Mouse (Mus musculus): Measurements from ENCODE around the gene Map2.

The Map2 gene

DNA sequence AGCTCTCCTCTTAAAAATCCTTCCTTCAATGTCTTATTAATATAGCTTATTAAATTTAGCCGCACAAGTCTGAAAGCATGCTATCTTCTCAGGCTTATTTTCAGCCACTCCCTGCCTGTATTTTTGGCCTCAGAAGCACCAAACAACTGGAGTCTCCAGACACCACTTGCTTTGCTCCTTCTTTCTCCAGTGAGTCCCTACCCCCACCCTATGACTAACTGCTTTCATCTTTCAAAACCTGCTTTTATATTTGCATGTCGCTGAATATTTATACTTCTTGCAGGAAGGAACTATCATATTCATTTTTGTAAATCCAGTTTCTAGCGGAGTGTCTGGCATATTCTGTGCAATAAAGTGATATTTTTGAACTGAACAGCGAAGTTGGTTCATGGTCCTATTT is 21.6 kb downstream of the Map2 start:
- DNase-seq (ENCODE audit: low spot score in 2 of 2): no peak

DNA sequence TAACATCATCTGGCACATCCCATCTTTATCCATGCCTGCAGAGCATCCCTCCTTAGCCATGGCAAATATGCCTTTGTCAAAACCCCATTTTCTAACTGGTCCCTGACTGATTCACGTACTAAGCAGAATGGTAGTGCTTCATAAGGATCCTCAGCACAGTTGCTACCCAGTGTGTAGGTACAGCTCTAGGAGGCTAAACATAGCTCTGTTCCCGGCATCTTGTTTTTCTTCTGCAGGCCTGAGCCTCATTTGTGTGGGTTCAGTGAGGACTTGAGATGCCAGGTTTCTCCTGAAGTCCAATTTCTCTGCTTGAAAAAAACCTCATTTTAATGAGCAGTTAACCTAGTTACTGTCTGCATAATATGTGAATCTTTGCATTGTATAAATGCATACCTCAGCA is 30.4 kb downstream of the Map2 start:
- peak; percentile 38 to 71 for DNase-seq (ENCODE audit: low spot score in 2 of 2)

DNA sequence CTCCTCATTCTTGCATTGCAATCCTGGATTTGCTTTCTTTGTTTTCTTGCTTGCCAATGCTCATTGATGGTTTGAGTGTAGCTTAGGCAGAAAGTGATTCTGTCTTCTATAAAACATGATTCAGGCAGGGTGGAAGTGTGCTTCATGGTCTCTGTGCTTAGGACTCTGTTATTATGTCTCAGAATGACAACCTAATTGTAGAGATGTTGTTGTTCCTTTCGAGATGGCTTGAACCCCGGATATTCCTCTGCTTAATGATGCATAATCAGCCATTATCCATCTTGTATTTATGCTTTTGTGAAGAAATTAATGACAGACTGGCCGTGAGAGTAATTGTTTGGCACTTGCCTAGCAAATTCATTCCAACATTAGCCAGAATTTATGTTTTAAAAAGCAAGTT is 31.8 kb downstream of the Map2 start:
- DNase-seq (ENCODE audit: low spot score in 2 of 2): no peak

DNA sequence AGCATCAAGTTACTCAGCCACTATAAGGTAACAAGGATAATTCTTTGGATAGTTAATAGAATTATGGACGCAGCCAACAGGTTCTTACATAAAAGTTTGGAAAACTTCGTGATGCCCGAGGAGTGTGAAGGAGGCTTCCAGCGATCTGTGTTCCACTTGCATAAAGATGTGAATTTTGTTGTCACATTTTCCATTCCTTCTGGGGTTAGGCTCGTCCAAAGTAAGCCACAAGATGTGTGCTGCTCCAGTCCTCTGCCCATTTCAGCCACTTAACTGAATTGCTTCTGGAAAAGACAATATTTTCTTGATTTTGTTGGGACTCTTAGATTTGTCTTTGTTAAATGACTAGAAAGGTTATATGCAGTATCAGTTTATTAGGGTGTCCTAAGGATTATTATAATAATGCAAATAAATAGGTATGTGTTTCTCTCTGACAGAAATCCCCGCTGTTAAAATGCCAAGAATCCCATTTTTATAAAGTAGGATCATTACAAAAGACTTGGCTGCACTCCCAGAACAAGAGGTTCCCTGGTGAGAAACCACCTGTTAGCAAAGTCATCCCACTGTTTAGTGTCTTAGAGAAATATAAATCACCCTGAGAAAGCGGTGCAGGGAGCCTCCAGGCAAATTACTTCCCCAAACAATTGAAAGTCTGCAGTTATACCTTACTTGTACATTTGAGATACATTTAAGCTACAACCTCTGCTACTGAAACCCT is 36.2 kb downstream of the Map2 start:
- no peak for DNase-seq (ENCODE audit: low spot score in 2 of 2)

DNA sequence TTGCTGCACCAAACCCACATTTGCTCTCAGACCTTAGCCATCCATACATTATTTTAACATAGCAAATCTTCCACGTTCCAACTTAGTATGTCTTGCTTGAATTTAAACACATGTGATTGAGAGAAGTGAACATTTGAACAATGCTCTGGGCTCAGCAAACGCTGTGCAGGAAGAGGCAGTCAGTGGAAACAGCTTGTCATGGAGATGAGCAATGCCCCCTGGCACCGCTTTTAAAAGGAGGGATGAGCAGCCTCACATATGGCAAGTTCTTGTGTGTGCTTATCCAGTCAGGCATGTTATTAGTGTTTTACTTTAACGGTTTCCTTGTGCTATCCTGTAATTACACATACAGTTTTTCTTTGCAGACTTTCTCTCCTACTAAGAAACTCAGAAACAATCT is 46.4 kb downstream of the Map2 start:
- DNase-seq (ENCODE audit: low spot score in 2 of 2): no peak

DNA sequence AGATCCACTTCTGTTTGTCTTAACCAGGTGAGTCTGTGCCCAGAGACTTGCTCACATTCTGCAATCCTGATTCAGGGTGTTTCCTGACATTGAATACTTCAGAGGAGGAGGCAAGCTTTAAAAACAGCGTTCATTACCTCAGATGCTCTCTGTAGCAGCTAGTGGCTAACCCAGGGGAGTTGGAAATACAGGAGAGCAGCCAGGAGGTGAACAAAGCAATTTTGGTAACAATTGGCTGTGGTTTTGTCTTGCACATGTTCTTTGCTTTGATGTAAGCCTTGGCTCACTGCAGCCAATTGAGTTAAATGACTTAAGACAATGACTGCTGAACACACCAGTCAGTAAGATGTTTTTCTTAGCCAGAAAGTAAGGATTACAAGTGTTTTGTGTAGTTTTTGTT is 48.3 kb downstream of the Map2 start:
- DNase-seq (ENCODE audit: low spot score in 2 of 2): no peak

DNA sequence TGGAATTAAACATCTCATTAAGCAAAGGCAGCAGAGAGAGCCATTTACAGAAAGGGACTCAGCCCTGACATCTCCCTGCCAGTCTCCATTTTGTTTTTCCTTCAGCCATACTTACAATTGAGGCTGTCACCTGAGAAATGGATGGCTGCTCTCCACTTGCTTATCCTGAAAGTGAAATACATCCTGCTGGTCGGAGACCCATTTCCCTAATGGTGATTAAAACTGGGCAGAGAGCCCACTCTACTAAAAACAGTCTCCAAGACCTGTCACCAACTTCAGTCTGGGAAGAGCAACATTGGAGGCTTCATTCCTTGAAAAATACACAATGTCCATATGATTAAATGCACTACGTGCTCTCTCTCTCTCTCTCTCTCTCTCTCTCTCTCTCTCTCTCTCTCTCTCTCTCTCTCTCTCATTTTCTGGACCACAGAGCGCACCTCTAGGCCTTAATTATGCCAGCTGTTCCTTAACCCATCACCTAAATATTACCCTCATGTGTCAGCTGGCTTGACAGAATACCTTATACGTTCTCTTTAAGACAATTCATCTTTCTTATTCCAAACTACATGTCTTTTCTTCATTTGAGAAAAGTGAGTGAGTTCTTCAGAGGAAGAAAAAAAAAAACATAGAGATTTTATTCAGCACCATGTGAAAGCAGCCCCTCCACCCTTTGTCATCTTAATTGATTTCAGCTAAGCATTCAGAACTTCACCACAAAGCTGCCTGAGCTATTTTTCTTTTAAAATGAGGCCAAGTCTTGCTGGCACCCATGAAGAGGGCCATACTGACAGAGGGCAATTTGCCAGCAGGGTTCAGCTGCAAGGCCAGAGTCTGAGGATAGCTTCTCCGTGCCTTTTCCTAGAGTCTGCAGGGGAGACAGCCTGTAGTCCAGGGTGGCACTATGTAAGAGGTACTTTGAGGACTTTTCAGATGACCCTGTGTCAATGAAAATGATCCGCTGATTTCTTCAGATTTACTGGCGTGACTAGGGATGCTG is 51.6 kb downstream of the Map2 start:
- DNase-seq (ENCODE audit: low spot score in 2 of 2): no peak

DNA sequence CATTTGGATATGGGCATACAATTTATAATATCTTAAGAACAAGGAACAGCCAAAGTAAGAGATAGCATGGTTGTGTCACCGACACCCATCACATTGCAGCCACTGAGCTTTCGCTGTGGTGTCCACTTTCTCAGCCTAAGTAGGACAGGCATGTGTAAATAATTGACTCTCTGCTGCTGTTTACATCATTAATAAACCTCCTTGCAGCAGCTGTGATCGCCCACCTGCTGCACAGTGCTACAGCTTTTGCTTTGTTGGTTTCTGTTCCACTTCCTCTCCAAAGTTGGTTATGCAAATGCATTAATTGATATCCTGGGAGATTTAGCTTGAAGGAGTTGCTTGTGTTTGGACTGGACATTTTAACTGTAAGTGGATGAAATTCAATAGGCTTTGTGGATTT is 53.1 kb downstream of the Map2 start:
- no peak for DNase-seq (ENCODE audit: low spot score in 2 of 2)

DNA sequence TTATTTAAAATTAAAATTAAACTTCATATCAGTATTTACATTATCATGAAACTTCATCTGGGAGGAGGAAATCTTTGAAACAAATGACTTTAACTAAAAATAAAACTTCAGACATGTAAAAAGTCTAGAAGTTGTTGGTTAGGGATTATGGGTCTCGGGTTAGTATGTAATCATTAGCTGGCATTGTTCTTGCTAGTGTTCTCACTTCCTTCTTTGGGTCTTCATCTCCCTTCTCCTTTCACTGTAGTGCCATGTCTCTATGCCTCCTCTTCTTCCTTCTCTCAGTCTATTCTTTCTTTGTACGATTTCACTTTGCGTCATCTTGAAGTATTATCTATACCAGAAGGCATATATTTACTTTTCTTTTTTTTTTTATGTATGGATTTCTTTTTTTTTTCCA is 55.3 kb downstream of the Map2 start:
- DNase-seq (ENCODE audit: low spot score in 2 of 2): no peak

DNA sequence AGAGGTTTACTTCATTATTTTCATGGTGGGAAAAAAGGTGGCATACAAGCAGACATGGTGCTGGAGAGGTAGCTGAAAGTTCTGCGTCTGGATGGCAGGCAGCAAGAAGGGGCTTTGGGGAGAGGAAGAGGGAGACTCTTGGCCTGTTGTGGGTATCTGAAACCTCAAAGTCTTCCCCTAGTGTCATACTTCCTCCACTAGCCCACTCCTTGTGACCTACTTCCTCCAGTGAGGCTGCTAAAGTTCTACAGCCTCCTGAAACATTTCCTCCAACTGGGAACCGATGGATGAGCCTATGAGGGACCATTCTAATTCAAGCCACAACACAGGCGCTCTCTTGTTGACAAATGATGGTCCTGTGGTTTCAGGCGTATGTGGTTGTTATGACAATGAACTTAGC is 56.9 kb downstream of the Map2 start:
- DNase-seq (ENCODE audit: low spot score in 2 of 2): no peak

DNA sequence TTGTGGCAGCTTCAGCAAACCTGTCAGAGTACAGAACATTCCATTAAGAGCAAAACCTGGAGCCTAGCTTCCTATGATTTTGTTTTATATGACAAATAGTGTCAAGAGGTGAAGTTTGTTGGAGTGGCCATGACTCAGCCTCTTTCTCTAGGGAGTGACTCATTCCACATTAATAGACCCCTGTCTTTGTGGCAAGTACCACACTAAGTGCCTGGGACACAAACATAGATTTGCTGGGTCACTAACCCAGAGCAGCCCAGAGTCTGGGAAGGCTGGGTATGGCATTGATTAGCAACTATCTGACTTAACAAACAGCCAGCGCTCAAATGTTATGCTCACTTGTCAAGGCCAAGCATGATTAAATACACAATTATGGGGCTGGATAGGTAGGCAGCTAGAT is 69.8 kb downstream of the Map2 start:
- DNase-seq (ENCODE audit: low spot score in 2 of 2): no peak

DNA sequence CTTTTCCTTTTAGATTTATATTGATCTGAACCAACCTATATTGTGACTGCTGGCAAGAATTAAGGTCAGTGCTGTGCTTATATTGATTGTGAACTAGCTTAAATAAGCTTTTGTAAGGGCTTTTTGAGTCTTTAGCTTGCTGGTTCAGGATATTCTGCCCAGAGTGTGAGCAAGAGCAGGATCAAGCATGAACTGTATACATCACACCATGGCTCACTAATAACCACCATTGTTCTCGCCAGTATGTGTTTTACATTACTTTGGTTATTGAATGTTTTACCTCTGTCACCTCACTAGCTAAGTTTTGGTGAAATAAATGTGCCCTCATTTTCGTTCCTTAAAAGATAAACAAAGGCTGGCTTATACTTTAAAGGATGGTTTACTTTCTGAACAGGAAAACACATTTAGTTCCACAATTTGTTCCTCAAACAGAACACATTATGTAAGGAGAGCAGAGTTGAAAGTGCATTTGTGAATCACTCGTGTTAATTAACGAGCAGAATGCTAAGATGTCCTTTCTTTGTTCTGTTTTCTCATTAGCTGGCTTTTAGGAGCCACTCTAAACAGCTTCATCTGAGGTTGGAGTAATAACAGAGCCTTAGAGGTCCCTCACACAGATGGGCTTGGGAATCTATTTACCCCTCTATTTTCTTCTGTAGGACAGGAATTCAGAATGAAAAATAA is 76.7 kb downstream of the Map2 start:
- no peak for DNase-seq (ENCODE audit: low spot score in 2 of 2)

DNA sequence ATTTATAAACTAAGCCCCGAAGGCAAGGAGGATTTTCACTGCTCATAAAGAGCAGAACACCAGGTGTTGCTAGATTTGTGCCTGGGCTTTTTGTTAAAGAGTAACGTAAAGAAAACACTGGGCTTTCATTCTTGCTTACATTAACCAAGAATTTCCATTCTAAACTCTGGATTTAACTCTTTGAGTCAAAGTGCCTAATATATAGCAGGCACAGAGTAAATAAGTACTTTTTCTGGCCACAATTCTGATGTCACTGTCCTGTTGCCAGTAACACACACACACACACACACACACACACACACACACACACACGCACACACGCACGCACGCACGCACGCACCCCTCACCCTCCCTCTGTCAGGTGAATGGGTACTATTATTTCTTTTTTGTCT is 77.3 kb downstream of the Map2 start:
- DNase-seq (ENCODE audit: low spot score in 2 of 2): no peak

DNA sequence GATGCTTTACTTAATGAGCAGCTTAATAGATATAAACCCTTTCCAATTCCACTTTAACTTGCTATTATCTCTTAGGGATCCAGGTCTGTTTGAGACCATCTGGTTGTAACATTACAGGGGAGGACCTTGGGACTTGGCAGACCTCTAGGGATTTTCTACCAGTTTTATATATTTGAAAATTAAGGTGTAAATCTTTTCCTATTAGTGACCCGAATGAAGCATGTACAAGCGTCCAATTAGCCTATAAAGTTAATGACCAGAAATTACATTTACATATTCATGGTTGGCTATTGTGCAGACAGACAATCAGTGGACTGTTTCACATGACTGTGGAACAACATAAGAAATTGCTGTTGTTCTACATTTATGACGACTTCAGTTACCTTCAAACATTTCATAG is 88.1 kb downstream of the Map2 start:
- no peak for DNase-seq (ENCODE audit: low spot score in 2 of 2)

DNA sequence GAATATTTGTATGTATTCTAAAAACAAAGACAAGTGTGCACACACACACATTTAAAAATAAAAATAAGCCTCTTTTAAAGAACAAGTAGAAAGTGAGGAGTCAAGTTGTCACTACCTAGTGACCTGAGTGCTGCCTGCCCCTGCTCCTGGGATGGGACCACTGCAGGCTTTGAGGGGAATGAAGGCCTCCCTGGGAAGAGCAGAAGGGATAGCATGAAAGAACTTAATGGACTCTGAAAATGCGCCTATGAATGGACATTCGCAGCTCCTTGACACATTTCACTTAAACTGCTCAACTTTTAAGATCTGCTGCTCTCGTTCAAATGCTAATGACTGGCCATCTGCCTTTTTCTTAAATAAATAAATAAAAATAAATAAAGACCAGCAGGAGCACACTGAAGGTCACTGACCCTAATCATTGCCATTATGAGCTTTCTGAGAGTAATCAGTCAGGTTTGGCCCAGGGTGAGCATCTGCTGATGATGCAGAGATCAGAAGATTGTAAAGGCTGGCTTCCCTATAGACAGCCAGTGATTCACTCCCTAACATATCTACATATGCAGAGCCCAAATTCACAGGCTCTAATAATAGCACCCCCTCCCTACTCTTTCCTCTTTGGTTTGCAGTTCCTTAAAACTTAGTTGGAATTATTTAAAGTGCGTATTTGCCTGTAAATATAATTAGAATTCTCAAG is 91.3 kb downstream of the Map2 start:
- DNase-seq (ENCODE audit: low spot score in 2 of 2): no peak

DNA sequence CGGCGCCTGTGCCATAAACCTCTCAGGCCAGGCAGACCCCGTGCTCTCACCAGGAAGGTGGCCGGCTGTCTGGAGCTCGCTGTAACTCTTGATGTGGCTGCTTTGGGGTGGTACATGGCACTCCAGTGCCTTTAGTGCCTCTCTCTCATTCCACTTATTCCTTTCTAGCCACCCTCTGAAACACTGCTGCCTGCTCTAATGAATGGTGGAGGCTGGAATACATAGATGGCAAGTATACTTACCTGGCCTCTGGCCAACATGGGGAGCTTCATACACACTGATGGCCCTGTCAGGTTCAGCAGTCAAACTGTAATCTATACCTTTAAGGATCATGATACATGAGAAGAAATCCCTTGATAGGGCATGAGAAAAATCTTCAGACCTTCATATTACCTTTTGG is 102.6 kb downstream of the Map2 start:
- no peak for DNase-seq (ENCODE audit: low spot score in 2 of 2)

DNA sequence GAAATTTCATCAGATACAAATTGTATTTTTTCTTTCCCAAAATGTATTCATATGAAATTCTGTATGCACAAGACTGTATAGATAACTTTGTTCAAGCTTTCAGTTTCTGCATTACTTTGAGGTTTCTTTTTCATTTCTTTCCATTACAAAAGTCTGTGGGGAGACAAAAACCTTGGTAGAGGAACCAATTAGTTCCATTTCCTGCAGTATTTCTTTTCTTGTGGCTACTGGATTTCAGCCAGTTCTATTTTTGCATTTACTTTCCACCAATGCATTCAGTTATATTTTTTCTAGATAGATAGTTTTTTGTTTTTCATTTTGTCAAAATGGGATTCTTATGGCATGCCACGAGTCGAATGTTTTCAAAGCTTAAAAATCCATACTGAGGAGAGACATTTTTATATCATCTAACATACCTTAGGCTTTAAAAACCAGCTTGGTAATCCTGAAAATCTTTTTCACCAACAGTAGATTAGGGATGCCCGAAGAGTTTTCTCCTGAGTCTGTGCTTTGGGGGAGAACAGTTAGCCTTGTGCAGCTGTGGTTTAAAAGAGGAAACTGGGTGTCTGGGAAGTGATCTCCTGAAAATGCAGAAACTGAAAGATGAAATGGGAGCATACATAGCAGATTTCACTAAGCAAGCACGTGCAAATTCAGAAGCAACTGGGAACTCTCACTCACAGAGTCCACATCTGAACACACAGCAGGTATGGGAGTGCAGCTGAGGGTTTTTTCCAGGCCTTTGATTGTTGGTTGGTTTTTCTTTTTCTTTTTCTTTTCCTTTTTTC is 104.3 kb downstream of the Map2 start:
- peak; percentile 4 to 36 for DNase-seq (ENCODE audit: low spot score in 2 of 2)

DNA sequence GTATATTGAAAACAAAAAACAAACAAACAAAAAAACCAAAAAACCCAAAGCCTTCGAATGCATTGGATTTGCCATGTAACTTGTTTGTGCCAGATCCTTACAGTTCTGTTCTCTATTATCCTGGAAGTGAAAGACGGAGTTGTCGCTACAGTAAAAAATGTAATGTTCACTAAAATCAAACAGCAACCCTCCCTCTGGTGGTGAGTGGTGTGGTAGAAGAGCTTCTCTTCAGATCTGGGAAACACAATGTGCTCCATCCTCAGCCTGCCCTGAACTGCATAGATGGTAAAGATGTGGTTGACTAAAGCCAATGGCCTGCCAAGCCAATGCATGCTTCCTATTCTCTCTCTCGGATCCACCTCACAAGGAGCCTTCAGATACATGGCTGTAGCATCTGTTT is 105.1 kb downstream of the Map2 start:
- no peak for DNase-seq (ENCODE audit: low spot score in 2 of 2)

DNA sequence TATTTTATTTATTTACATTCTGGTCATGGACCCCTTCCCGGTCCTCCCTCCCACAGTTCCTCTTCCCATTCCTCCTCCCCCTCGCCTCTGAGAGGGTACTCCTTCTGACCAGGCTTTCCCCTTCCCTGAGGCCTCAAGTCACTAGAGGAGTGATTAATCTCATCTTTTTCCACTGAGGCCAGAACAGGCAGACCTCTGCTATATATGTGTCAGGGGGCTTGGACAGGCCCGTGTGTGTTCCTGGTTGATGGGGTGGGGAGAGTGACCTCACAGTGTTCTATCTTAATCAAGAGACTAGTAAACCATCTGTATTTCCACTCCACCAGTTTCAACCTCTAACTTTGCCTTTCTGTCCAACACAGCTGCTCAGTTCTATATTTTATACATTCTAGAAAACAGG is 107.4 kb downstream of the Map2 start:
- no peak for DNase-seq (ENCODE audit: low spot score in 2 of 2)

DNA sequence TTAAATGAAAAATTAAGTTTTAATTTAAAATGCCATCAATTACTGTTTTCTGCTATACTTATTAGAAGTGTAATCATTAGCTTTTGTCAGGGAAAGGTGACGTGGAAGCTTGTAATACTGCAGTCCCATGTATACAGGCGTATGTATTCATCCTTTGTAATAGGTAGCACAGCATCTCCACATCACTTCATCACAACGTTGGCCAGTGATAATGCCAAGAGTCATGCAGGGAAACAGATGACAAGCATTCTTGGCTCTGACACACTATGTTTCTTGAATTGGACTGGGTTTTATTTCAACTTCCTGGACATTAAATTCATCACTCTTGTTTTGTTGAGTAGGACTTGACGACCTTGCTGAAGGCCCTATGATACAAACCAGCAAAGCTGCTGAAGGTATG is 113.9 kb downstream of the Map2 start:
- no peak for DNase-seq (ENCODE audit: low spot score in 2 of 2)

Measured in frontal cortex, postnatal 36 days (tissue).